Mouse (Mus musculus): ENCODE data around the gene Hat1.
A peak's percentile ranks its signal among the peaks of the same experiment; 100 is the strongest.

The Hat1 gene

GRCm38 (mm10) chr2:71376433-71376906 lies 12.3 kb upstream of the Hat1 start:
- no peak for DNase-seq (ENCODE audit: low read depth, low spot score)

DNA sequence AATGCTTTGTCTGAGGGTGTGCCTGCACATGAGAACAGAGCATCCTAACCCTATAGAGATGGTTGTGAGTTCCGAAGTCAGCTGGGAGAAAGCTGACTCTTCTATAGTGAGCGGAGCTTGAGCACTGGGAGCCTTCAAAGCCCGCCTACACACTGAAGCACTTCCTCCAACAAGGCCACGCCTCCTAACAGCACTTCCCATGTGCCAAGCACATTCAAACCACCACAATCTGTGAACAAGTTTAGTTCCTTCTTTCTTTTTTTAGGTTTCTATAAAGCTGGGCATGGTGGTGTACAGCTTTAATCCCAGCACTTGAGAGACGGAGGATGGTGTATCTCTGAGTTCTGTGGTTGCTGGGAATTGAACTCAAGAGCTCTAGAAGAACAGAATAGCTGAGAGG lies 11.3 kb upstream of the Hat1 start:
- DNase-seq (ENCODE audit: low read depth, low spot score), result no peak

GRCm38 (mm10) chr2:71381962-71382361 lies 6.8 kb upstream of the Hat1 start:
- no peak for DNase-seq (ENCODE audit: low read depth, low spot score)

GRCm38 (mm10) chr2:71383890-71384289 lies 4.9 kb upstream of the Hat1 start:
- DNase-seq (ENCODE audit: low read depth, low spot score), result no peak

DNA sequence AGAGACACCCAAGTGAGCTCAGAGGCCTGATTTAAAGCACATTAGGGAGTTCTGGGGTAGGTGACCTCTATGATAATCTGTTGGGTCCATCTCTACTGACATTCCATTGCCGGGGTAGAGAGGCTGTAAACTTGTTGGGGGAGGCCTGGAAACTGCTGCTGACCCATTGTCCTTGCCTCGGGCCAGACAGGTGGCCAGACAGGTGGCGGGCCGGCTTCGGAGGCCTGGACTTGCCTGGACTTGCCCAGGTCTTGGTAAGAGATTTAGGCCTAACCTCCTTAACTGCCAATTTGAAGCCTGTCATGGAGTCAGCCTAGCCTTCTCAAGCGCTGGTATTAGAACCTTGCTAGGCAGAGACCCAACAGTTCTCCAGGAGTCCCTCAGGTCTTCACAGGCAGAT lies 992 bp upstream of the Hat1 start:
- no peak for DNase-seq (ENCODE audit: low read depth, low spot score)

DNA sequence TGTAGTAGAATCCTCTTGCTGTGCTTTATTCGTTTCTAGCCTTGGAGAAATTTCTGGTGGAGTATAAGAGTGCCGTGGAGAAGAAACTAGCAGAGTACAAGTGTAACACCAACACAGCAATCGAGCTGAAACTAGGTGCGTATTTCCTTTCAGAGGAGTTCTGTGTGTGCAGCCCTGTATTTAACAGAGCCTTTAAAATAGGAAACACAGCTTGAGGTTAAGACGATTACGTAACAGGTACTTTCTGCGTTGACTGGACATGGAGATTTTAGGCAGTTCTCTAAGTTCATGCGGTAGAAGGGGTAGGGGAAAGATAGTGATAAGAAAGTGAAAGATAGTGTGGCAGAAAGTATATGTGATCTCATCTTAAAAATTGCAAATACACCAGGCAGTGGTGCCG lies 1.1 kb downstream of the Hat1 start:
- DNase-seq (ENCODE audit: low read depth, low spot score), result no peak

- DNase-seq (ENCODE audit: low read depth, low spot score), result no peak
Observed at GRCm38 (mm10) chr2:71405613-71406012, 16.9 kb downstream of the Hat1 start.

DNA sequence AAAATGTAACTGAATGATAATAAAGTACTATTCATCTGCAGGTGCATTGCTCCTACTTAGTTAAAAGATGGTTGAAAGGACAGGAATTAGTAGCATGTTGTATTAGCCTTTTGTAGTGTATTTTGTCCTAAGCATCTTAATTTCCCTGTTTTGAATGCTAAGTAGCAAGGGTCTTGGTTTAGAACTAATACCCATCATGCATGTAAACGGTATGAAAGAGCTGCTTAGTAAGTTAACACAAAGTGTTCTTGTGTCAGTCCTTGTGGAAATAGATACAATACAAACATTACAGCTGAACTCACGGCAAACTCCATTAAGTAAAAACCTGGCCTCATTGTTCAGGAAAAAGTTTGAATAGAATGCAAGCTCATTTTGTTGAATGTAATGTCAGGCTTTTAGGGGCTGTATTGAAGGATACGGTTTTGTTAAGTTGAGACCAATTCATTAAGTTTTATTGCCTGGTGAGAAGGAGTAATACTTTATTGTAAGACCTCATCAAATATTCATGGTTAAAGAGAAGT lies 30.1 kb downstream of the Hat1 start:
- no peak for DNase-seq (ENCODE audit: low read depth, low spot score)

- DNase-seq (ENCODE audit: low read depth, low spot score), result no peak
Observed at GRCm38 (mm10) chr2:71419408-71419807, 30.6 kb downstream of the Hat1 start.

- no peak for DNase-seq (ENCODE audit: low read depth, low spot score)
Observed at GRCm38 (mm10) chr2:71420895-71421425, 32.2 kb downstream of the Hat1 start.

- no peak for DNase-seq (ENCODE audit: low read depth, low spot score)
Observed at GRCm38 (mm10) chr2:71424545-71424944, 35.8 kb downstream of the Hat1 start.

DNA sequence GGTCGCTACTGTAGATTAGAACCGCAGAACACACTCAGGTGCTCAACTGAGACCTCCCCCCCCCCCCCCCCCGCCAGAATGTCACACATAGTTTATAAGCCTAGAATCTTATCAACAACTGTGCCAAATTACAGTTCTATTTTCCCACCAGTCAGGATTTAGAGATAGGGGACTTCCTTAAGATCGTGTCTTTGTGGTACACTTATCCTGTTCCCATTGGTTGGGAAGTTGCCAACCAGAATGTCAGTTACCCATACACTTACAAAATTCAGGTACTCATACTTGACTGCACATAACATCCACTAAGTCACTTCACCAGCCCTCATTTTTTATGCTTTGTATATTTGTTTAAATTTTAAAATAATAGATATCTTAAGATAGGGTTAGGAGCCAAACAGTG lies 46.7 kb downstream of the Hat1 start:
- no peak for DNase-seq (ENCODE audit: low read depth, low spot score)

DNA sequence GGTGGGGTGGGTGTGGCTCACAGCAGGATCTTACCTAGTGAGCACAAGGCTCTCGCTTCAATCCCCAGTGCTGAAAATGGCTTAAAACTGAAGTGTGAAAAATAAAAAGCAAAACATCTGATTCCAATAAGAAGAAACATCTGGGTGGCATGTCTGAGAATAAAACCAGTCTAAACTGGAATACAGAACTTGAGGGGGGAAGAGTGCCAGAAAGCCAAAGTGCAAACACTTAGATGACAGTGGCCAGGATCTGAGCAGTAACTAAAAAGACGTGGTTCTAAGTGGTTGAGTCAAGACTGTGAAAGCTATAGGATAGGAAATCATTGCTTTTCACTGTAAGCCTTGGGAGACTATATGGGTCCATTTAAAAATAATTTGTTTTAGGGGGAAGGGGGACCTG lies 54.6 kb downstream of the Hat1 start:
- DNase-seq (ENCODE audit: low read depth, low spot score), result no peak

DNA sequence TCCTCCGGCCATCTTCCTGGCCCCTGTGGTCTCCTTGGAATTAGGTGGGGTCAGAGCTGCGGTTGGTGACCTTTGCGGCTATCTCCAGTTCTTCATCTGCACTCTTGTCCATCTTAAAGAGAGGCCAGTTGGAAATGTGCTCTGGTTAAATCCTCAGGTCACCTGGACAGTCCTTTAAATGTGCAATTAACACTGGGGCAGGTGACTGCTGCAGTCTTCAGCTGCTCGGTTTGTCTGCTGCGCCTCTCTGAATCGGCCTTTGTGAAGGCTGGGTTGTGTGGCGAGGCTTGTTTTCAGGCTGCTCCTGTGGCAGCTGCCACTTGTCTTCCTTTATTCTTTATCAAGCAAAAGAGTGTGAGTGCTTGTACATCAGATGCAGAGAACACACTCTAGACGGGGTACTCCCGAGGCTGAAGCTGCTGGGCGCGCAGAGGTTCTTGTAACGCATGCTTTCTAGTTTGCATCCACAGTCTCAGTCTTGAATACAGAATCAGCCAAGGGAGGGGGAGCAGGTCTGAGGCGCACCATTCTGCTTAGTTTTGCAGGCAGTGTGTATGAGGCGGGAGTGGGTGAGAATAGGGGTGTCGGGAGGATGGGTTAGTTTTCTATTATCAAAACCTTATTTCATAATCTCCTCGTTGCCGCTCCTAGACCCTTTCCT lies 56.9 kb downstream of the Hat1 start:
- no peak for DNase-seq (ENCODE audit: low read depth, low spot score)

DNA sequence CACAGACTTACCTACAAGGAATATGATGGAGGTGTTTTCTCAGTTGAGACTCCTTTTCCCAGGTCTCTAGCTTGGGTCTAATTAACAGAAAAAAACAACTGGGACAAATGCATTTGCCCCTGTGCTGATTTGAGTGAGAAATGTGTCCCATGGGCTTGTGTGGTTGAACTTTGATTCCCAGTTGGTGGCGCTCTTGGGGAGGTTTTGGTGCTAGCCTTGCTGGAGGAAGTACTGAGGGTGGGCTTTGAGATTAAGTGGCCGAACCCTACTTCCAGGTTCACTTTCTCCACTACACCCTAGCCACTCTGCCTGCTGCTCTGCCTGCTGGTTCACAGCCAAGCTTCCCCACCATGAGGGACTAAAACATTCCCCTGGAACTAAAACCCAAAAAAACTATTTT lies 60.8 kb downstream of the Hat1 start:
- DNase-seq (ENCODE audit: low read depth, low spot score), result no peak

- DNase-seq (ENCODE audit: low read depth, low spot score), result no peak
Observed at GRCm38 (mm10) chr2:71451761-71452160, 63.0 kb downstream of the Hat1 start.

GRCm38 (mm10) chr2:71453161-71453916 lies 64.6 kb downstream of the Hat1 start, which contains the start of gene Metap1d:
Gene Metap1d (plus strand): TSS chr2:71453276.
- DNase-seq (ENCODE audit: low read depth, low spot score), result peak; percentile 93

DNA sequence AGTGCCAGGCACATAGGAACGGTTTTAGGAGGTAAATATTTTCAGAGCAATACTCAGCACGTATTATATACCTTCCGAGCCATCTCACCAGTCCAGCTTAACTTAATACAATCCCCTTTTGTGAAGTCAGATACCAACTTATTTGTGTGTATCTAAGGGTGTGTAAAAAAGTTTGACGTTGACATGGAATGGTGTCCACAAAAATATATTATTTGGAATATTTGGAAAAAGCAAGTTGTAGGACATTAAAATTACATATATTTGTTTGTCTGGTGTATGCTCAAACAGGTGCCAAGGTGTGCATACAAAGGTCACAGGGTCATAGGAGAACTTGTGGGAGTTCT lies 65.1 kb downstream of the Hat1 start:
- no peak for DNase-seq (ENCODE audit: low read depth, low spot score)

DNA sequence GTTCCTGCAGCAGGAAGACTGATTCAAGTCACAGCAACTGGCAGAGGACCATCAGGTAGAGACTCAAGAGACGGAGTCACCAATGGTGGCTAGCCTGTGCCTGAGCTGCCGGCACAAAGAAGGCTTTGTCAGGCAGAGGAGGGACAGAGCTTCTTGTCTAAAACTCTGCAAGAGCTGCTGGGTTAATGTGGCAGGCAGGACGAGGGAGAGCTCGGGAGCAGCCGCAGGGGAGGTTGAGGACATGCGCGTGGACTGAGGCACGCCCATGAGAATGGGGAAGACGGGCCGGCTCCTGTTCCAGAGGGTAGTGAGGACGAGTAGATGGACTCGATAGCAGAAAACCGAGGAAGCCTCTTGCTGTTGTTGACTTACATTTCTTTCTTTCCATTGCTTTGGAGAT lies 69.9 kb downstream of the Hat1 start:
- DNase-seq (ENCODE audit: low read depth, low spot score), result no peak

DNA sequence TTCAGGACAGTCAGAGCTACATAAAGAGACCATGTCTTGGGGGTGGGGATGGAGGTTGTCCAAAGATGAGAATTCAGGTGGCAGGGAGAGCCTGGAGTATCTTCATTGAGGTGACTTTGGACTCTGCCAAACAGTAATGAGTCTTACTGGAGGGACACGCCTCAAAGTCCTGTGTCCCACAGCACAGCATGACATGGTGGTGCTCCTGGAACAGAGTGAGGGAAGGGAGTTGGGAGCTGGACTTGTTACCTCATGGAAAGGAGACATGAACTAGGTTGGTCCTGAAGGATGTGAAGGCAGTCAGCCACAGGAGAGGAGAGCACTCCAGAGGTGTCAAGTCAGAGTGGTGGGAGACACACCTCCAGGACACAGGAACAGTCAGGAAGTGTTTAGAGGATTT lies 70.9 kb downstream of the Hat1 start:
- no peak for DNase-seq (ENCODE audit: low read depth, low spot score)

DNA sequence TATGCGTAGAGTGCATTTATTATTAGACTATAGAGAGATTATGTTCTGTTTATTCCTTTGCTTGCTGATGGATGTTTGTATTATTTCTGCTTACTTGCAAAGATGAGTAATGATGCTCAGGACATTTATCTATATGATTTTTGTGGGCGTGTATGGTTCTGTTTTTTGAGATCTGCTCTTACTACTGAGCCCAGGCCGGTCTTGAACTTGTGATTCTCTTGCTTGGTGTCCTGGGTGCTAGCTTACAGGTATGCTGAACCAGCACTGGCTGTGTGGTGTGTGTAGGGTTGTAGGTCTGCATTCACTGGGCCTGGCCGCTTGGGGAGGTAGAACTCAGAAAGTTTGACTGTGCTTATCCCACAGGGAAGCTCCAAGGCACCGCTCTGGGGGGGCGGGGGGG lies 72.4 kb downstream of the Hat1 start:
- DNase-seq (ENCODE audit: low read depth, low spot score), result no peak

DNA sequence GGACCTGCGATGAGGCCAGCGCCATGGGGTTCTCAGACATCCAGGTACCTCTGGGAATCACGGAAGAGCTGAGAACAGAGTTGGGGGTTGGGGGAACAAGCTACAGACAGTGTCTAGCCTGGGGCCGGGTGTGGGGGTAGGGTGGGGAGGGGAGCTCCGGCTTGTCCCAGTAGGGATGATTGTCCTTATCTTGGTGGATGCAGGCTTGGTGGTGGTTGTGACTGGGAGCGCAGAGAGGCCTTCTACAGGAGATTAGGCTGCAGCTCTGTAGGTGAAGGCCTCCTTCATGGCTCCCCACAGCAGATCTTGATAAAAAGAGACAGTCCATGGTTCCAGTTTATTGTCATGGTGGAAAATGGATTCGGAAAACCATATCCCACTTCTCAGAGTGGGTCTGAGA lies 72.8 kb downstream of the Hat1 start:
- DNase-seq (ENCODE audit: low read depth, low spot score), result no peak

- no peak for DNase-seq (ENCODE audit: low read depth, low spot score)
Observed at GRCm38 (mm10) chr2:71462066-71462465, 73.3 kb downstream of the Hat1 start.
